Mouse (Mus musculus) kidney, adult 18-20 months (tissue): ENCODE data around the gene Tapbp.
"Not testable (repeated sequence)": the region's sequence is repeated elsewhere in the genome, so short reads cannot be mapped to it uniquely, and the experiment has no call there.

Experiments
- DNase-seq: peaks from one replicate; pipeline ENCODE4 v3.0.0; 2021

The Tapbp gene

DNA sequence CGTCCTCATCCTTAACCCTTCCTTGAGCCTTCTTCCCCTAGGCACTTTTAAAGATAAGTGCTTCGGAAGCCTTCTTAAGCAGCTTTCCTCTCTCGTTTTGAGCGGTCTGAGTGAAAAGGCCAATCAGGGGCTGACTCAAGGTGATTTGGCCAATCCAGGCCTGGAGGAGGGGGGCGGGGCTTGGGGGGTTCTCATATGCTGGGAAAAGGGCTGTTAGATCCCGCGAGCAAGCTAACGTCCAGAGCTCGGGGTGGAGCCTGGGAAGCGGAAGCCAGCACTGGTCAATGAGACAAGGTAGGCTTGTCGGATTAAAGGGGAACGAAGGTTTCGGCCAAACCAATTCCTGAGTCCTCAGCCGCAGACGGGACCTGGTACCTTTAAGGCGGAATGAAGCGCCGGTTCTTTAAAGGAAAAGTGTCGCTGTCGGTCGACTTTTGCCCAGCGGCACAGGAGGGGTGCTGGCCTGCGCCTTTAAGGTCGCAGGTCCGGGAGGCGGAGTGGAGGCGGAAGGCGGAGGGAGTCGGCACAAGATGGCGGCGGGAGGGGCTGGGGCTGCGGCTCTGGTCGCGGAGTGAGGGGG, at the start of gene Tapbp, which contains the start of gene Zbtb22:
Gene Tapbp (plus strand): TSS at position 229 of the 580 bp plus-strand sequence.
Gene Zbtb22 (plus strand): TSS at position 234 of the 580 bp plus-strand sequence.
- DNase-seq, result peak; percentile 96

DNA sequence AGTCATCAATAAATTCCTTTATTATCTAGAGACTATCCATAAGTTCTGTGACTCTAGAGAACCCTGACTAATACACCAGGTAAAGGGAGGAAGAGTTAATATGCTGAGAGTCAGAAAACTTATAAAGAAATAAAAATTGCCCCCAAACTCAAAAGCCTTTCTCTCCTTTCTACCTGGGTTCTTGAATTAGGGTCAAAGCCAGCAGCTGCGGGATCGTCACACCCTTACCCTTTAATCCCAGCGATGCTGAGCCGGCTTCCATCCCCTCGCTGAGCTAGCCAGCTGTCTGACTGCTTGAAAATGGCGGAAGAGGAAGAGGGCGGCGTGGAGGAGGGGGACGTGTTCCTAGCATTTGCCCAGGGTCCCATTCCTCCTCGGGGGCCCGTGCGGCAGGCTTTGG, 42.2 kb upstream of the Tapbp start, which contains the start of gene Gm7029:
Gene Gm7029 (plus strand): TSS at position 301 of the 400 bp plus-strand sequence.
- DNase-seq, result not testable (repeated sequence)

- no peak for DNase-seq
Measured at GRCm38 (mm10) chr17:33874411-33874810, 41.3 kb upstream of the Tapbp start.

DNA sequence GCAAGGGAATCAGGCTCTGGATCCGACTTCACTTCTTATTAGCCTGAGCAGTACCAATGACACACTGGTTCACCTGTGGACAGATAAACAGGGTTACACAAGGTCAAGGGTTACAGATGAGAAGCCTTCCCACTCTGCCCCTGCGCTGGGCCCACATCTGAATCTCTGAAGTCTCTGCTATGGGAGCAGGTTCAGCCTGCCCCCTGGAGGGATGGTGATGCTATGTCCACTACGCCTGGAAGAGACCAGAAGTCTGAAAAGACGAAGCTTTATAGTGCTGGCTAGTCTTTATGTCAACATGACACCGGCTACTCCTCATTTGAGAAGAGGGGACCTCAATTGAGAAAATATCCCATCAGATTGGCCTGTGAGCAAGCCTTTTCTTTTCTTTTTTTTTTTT, 39.9 kb upstream of the Tapbp start:
- not testable (repeated sequence) for DNase-seq

DNA sequence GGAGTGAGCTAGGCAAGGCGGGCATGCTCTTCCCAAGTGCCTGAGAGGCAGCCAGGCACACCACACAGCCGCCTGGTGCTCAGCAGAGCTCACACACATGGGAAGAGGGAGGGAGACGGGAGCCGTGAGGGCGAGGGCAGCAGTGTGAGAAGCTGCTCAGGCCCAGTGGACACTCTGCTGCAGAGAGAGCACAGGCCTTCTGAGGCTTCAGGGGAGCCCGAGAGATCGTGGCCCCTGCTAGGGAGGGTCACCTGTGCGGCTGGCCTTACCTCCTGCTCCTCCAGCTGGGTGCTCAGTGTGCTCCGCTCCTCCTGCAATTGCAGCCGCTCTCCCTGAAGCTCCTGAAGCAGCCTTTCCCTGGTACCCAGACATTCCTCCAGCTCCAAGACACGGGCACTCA, 31.4 kb upstream of the Tapbp start:
- not testable (repeated sequence) for DNase-seq

- DNase-seq, result not testable (repeated sequence)
Measured at GRCm38 (mm10) chr17:33887802-33888201, 27.9 kb upstream of the Tapbp start.

DNA sequence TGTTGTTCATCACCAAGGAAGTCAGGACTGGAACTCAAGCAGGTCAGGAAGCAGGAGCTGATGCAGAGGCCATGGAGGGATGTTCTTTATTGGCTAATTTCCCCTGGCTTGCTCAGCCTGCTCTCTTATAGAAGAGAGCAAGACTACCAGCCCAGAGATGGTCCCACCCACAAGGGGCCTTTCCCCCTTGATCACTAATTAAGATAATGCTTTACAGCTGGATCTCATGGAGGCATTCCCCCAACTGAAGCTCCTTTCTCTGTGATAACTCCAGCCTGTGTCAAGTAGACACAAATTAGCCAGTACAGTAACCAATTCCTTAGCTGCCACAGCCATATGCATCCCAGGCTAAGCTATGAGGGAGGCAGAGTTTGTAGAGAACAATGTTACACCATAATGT, 27.5 kb upstream of the Tapbp start:
- DNase-seq, result not testable (repeated sequence)

- not testable (repeated sequence) for DNase-seq
Measured at GRCm38 (mm10) chr17:33889941-33890532, 25.7 kb upstream of the Tapbp start.

DNA sequence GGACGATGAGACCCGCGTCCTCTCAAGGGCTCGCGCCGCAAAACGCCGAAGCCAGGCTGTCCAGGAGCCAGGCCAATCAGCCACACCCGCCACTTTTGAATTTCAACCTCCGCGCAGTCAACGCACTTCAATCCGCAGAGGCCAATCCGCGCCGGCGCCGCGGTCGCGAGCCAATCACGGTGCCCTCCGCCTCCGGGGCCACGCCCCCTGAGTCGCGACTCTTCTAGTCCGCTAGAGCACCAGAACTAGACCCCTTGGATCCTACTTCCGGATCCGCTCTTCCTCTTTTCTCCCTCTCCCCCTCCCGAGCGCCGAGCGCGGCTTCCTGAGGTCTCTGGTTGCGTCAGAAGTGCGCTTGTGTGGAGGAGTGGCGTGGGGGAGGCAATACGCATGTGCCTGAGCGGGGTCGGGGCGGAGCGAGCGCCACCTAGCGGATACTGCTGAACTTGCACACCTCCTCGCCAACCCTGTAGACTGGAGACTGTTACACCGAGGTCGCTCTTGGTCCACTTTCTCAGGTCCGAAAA, 25.1 kb upstream of the Tapbp start, which contains the start of gene Kifc1:
Gene Kifc1 (minus strand): TSS at position 129 of the 527 bp plus-strand sequence.
- peak; percentile 98 for DNase-seq

DNA sequence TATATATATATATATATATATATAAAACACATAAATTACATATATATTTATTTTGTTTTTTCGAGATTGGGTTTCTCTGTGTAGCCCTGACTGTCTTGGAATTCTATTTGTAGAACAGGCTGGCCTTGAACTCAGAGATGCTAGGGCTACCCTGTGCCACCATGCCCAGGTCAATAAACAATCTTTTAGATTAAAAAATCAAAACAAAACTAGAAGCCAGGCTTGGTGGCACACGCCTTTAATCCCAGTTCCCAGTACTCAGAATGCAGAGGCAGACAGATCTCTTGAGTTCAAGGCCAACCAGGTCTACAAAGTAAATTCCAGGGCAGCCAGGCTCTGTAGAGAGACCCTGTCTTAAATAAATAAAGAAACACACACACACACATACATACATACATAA, 24.3 kb upstream of the Tapbp start:
- no peak for DNase-seq

DNA sequence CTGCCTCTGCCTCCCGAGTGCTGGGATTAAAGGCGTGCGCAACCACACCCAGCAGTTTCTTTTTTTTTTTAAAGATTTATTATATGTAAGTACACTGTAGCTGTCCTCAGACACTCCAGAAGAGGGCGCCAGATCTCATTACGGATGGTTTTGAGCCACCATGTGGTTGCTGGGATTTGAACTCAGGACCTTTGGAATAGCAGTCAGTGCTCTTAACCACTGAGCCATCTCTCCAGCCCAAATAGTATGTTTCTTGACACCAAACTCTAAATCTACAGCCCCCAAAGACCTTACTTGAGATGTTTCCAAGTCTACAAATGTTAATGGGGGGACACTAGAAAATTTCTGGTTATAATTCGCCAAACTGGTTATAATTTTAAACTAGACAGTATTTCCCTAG, 23.8 kb upstream of the Tapbp start:
- not testable (repeated sequence) for DNase-seq

DNA sequence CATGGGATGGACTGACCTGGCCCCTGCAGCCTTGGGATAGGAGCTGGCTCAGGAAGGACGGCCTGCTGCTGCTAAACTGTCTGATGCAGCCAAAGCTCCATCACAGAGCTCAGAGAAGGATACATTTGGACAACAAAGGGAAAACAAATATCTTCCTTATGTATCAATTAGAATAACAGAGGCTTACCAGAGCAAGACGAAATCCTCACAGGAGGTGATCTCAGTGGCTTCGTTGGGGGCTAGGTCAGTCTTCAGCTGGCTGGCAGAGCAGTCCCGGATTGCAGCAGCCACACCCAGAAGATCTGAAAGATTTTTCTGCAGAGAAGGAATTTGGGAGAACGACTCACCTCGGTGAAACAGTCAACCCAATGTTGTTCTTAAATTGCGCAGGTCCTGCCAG, 23.3 kb upstream of the Tapbp start:
- no peak for DNase-seq

DNA sequence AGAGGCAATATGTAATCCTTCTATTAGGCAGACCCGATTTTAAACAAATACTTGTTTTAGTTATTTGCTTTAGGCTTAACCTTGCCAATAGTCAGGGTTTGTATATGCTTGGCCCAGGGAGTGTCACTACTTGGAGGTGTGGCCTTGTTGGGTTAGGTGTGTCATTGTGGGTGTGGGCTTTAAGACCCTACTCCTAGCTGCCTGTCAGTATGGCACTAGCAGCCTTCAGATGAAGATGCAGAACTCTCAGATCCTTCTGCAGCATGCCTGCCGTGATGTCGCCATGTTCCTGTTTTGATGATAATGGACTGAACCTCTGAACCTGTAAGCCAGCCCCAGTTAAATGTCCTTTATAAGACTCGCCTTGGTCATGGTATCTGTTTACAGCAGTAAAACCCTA, 22.7 kb upstream of the Tapbp start:
- not testable (repeated sequence) for DNase-seq

DNA sequence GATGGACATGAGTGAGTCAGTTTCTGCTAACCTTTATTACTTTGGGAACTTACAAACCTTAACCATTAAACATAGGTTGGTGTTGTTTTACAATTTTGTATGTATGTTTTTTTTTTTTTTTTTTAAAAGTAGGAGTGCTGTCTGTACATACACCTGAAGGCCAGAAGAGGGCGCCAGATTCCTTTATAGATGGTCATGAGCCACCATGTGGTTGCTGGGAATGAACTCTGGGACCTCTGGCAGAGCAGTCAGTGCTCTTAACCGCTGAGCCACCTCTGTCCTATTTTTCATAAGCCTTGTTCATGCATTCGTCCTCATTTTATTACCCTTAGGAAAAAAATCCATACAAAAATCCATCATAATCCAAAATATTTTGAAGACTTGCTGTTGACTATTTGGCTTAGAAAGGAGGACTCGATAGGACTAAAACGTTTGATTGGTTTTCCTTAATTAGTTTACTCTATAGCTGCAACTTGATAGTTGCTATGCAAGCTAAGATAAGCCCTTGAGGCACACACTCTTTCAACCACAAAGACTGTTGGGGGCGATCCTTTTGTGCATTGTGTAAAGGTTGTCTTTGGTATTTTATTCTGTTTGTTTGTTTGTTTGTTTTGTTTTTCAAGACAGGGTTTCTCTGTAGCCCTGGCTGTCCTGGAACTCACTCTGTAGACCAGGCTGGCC, 18.4 kb upstream of the Tapbp start:
- peak; percentile 37 for DNase-seq

DNA sequence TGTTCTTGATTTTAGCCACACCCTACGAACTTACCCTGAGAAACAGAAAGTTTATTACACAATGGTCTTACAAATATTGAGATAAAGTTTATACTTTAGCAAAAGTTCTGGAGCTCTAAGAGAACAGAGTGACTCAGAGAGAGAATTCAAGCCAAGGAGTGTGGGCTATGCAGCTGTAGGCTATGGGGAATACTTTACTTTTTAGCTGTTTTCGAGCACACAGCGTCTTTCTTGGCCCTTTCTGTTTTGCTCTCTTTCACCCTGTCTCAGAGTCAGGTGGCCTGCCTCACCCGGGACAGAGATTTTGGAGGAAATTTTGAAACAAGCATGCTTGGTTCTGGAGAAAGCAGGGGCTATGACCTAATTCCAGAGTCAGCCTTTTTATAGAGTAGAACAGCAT, 17.5 kb upstream of the Tapbp start:
- DNase-seq, result not testable (repeated sequence)

DNA sequence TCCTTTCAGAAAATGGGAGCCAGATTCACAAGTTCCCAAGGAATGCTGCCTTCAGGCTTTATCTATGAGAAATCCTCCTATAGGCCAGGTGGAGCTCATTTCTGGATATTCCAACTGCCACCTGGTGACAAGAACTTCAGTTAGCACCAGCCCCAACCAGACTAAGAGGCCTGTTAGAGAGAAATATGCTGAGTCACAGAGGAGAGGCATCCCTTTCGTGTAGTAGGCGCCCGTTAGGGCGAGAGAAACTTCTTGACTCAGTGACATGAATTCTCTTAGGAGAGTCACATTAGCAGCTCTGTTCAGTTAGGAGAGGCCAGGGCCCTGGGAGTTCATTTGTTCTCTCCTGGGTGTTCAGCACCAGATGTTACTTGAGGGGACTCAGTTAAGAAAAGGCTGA, 16.1 kb upstream of the Tapbp start:
- no peak for DNase-seq

DNA sequence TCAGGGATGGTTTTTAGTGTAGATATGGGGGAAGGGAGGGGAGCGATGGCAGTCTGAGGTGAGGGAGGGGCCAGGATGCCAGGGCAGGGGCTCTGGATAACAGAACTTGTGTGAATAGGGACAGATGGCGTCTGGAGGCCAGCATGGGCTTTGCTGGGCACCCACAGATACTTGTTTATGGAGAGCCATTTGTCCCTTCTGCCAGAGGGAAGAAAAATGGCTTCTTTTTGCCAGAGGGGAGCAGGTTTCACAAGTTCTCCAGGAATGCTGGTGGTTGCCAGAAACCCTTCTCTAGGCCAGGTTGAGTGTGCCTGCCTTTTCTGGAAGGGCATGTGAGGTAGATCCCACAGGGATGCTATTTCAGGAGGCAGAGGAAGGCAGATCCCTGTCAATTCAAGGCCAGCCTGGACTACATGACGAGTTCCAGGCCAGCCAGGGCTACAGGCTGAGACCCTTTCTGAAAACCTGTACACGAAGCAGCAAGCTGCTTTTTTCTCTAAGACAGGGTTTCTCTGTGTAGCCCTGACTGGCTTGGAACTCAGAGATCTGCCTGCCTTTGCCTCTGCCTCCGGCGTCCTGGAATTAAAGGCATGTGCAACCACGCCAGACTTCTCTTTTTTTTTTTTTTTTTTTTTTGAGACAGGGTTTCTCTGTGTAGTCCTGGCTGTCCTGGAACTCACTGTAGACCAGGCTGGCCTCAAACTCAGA, 15.3 kb upstream of the Tapbp start:
- DNase-seq, result no peak

- no peak for DNase-seq
Measured at GRCm38 (mm10) chr17:33900989-33901314, 14.7 kb upstream of the Tapbp start.

DNA sequence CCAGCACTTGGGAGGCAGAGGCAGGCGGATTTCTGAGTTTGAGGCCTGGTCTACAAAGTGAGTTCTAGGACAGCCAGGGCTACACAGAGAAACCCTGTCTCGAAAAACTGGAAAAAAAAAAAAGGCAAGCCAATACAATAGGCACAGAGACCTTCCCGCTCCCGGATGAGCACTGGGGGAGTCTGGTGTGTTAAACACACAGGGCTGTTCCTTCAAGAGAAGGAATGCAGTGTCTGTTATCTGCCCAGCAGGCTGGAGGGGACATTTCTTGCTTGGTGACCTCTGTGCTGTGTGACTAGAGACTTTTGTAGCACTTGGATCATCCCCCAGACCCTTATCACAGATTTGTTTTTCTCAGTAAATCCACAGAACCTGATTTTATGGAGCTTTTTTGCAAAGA, 14.0 kb upstream of the Tapbp start:
- DNase-seq, result no peak

DNA sequence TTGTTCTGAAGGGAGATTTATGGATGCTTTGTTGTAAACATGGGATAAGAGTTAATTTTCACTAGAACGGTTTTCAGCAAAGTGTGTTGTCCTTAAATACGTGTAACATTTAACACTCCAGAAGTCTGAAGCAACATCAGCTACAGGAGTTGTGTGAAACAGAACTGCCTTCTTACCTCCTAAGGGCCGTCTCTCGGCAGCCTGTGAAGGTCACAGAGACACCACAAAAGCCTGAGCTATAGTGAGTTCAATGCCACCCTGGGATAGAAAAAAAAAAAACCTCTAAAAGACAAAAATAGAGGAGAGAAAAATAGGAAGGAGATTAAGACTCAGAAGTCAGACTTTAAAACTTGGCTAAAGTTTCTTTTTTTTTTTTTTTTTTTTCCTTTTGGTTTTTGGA, 13.6 kb upstream of the Tapbp start:
- DNase-seq, result no peak

- no peak for DNase-seq
Measured at GRCm38 (mm10) chr17:33902491-33902890, 13.2 kb upstream of the Tapbp start.

DNA sequence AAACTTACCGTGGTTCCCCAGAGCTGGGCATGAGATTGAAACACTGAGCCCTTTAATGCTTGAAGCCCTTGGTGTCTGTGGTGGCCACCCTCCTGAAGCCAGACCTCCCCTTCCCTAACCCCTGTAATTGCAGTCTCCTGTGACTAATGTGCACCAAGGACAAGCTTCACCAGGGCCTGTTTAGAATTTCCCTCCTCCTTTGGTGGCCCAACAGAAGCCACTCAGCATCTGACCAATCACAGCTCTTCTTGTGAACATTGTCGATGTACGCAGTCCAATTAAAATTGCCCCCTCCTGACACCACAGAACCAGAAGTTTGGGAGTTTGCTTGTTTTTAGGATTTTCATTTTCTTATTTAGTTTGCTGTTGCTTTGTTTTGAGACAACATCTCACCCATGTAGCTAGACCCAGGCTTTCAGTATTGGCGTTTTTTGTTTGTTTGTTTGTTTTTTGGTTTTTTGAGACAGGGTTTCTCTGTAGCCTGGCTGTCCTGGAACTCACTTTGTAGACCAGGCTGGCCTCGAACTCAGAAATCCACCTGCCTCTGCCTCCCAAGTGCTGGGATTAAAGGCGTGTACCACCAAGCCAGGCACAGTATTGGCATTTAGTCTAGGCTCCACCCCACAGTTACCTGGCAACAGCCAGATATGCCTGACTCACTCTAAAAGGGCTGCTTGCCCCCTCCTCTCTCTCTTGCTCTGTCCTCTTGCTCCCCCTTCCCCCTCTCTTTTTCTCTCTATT, 11.6 kb upstream of the Tapbp start:
- DNase-seq, result not testable (repeated sequence)

- not testable (repeated sequence) for DNase-seq
Measured at GRCm38 (mm10) chr17:33904835-33905234, 10.9 kb upstream of the Tapbp start, which contains the start of gene Platr17. Platr17 (plus strand) TSS chr17:33905135.
